Mouse (Mus musculus): ENCODE results near the gene Maml3. TPM values are rescaled to one million over a fixed set of nuclear protein-coding genes. Genes with fewer than 3 reads are reported as not detected.

Maml3 gene
- polyA plus RNA-seq, 1 experiment from 2014 or later, result 5.4 TPM

DNA sequence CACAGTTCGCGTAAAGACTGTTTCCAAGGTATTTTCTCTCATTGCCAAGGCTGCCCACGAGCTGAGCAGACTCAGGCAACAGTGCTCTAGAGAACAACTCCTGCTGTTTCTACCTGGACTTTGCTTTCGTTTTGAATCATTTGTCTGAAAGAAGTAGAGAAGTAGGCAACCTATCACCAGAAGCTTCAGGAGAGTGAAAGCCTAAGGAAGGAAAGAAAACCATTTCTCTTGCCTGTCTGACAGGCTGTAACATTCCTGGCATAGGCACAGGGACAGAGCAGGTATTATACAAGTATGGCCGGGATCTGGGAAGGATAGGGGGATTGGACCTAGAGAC lies 86.8 kb downstream of the Maml3 start:
- Histone ChIP-seq H3K27me3 (no peaks in the 10 kb centered on the region), H3K4me2 (0 out of 2 replicates have a peak overlapping the region, but pooled peaks have one; percentile 51), H3K27ac (no peak overlapping the region), H3K36me3 (no peaks in the 10 kb centered on the region), H3K4me3 (replicated peaks) (no peak overlapping the region), H3K9ac (replicated peaks) (no peak overlapping the region), H3K9me3 (no peaks in the 10 kb centered on the region), H3K4me1 (replicated peaks) (peaks cover 13% of the 10 kb centered on the region)
- WGBS, result 70% methylated on average over 5 of the region's 5 CpGs
- no peak for ATAC-seq (ENCODE audit: insufficient number of reproducible peaks, insufficient read depth, low FRiP score, low TSS enrichment, low read depth)

DNA sequence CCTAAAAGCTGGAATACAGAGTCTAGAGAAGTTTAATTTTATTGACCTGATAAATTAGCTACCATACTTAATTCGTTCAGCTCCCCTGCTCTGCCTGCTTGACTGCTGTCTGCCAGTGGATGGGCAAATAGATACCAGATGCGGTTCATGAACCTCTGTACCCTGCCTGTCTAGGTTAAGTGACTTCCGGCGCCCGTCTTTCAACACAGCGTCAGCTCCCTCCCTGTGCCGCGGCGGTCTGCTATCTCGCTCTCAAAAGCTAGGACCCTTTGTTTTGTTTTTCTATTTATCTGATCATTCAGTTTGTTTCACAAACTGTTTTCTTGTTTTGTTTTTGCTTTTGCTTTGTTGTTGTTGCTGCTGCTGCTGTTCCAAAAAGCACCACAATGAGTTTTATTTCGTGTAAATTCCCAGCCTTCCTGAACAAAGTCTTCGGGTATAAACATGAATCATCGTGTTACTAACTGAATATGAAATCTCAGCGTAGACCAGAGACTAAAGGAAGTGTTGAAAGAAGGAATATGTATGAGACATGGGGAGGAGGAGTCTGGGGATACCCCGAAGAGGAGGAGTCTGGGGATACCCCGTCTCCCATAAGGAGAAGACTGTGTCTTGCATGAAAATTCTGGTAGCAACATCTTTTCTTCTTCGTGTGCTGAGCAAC lies 87.3 kb downstream of the Maml3 start:
- H3K4me2 ChIP-seq, result peak overlapping the region; percentile 51
- H3K4me3 ChIP-seq (replicated peaks), result 0 out of 2 replicates have a peak overlapping the region, but pooled peaks have one; percentile 13
- H3K27me3 ChIP-seq, result no peaks in the 10 kb centered on the region
- ATAC-seq (ENCODE audit: insufficient number of reproducible peaks, insufficient read depth, low FRiP score, low TSS enrichment, low read depth), result no peak
- H3K27ac ChIP-seq, result no peak overlapping the region
- 29% methylated on average over 17 of the region's 17 CpGs for WGBS
- H3K9ac ChIP-seq (replicated peaks), result no peak overlapping the region
- H3K9me3 ChIP-seq, result no peaks in the 10 kb centered on the region
- H3K4me1 ChIP-seq (replicated peaks), result peaks cover 13% of the 10 kb centered on the region
- no peaks in the 10 kb centered on the region for H3K36me3 ChIP-seq

GRCm38 (mm10) chr3:52016178-52016577 lies 88.7 kb downstream of the Maml3 start:
- H3K4me3 ChIP-seq (replicated peaks), result no peak overlapping the region
- H3K9ac ChIP-seq (replicated peaks), result no peak overlapping the region
- H3K9me3 ChIP-seq, result no peaks in the 10 kb centered on the region
- no peak overlapping the region for H3K27ac ChIP-seq
- ATAC-seq (ENCODE audit: insufficient number of reproducible peaks, insufficient read depth, low FRiP score, low TSS enrichment, low read depth), result no peak
- H3K4me2 ChIP-seq, result no peak overlapping the region
- H3K36me3 ChIP-seq, result no peaks in the 10 kb centered on the region
- H3K4me1 ChIP-seq (replicated peaks), result peaks cover 13% of the 10 kb centered on the region
- 96% methylated on average over 3 of the region's 3 CpGs for whole genome bisulfite sequencing
- no peaks in the 10 kb centered on the region for H3K27me3 ChIP-seq

GRCm38 (mm10) chr3:52015556-52015955 lies 89.3 kb downstream of the Maml3 start:
- no peak overlapping the region for H3K4me3 ChIP-seq (replicated peaks)
- 95% methylated on average over 1 of the region's 1 CpGs for WGBS
- ATAC-seq (ENCODE audit: insufficient number of reproducible peaks, insufficient read depth, low FRiP score, low TSS enrichment, low read depth), result no peak

GRCm38 (mm10) chr3:52011032-52011710 lies 93.7 kb downstream of the Maml3 start:
- Histone ChIP-seq H3K36me3 (no peaks in the 10 kb centered on the region), H3K9ac (replicated peaks) (no peak overlapping the region), H3K4me3 (replicated peaks) (no peak overlapping the region), H3K9me3 (no peaks in the 10 kb centered on the region), H3K27ac (no peak overlapping the region), H3K4me2 (no peak overlapping the region), H3K4me1 (replicated peaks) (peaks cover 30% of the 10 kb centered on the region), H3K27me3 (no peaks in the 10 kb centered on the region)
- 67% methylated on average over 9 of the region's 9 CpGs for whole genome bisulfite sequencing
- no peak for ATAC-seq (ENCODE audit: insufficient number of reproducible peaks, insufficient read depth, low FRiP score, low TSS enrichment, low read depth)

More at GRCm38 (mm10) chr3:52015556-52015955, 89.3 kb downstream of the Maml3 start:
- H3K9ac ChIP-seq (replicated peaks), result no peak overlapping the region
- no peak overlapping the region for H3K4me2 ChIP-seq
- H3K36me3 ChIP-seq, result no peaks in the 10 kb centered on the region
- H3K4me1 ChIP-seq (replicated peaks), result peaks cover 17% of the 10 kb centered on the region
- no peak overlapping the region for H3K27ac ChIP-seq
- no peaks in the 10 kb centered on the region for H3K9me3 ChIP-seq
- no peaks in the 10 kb centered on the region for H3K27me3 ChIP-seq

- Histone ChIP-seq H3K36me3 (no peaks in the 10 kb centered on the region), H3K4me2 (no peak overlapping the region), H3K9me3 (no peaks in the 10 kb centered on the region), H3K4me1 (replicated peaks) (peaks cover 30% of the 10 kb centered on the region), H3K27me3 (no peaks in the 10 kb centered on the region), H3K27ac (no peak overlapping the region), H3K9ac (replicated peaks) (no peak overlapping the region), H3K4me3 (replicated peaks) (no peak overlapping the region)
- WGBS, result 26% methylated on average over 6 of the region's 6 CpGs
- no peak for ATAC-seq (ENCODE audit: insufficient number of reproducible peaks, insufficient read depth, low FRiP score, low TSS enrichment, low read depth)
These were observed 95.6 kb downstream of the Maml3 start for GRCm38 (mm10) chr3:52009321-52009720.

DNA sequence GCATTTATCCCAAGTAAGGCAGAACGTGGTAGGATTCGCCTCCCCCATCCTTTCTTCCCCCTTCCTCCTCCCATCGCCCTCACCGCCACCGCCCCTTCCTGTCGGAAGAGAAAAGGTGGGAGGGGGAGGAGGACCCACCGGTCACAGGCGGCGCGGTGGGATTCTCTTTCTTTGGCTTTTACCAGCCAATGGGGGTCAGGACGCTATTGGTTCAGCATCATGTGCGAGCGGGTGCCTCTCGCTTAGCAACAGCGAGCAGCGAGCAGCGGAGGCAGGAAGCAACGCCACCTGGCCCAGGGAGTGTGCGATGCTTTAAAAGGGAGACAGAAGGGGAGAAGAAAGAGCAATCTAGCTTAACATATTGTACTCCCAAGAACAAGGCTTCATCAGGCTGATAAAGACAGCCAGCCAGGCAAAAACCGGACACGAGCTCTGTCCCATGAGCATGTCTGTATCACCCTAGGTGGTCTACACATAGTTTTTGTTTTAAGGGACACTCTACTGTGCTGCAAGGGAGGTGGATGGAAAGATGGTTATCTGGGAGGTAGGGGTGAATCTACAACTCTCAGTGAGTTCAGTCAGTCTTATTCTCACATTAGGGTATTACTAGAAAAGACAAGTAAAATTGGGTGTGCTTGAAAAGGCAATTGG lies 97.1 kb downstream of the Maml3 start:
- peak overlapping the region; percentile 41 for H3K4me3 ChIP-seq (replicated peaks)
- ATAC-seq (ENCODE audit: insufficient number of reproducible peaks, insufficient read depth, low FRiP score, low TSS enrichment, low read depth), result peak; percentile 85
- peak overlapping the region; percentile 62 for H3K27ac ChIP-seq
- peak overlapping the region; percentile 55 for H3K9ac ChIP-seq (replicated peaks)
- under 1% methylated on average over 18 of the region's 21 CpGs for WGBS
- no peaks in the 10 kb centered on the region for H3K27me3 ChIP-seq
- no peaks in the 10 kb centered on the region for H3K36me3 ChIP-seq
- no peaks in the 10 kb centered on the region for H3K9me3 ChIP-seq
- H3K4me2 ChIP-seq, result peak overlapping the region; percentile 71
- peaks cover 30% of the 10 kb centered on the region for H3K4me1 ChIP-seq (replicated peaks)

GRCm38 (mm10) chr3:52006721-52007330 lies 98.0 kb downstream of the Maml3 start:
- no peaks in the 10 kb centered on the region for H3K9me3 ChIP-seq
- peak overlapping the region; percentile 41 for H3K4me3 ChIP-seq (replicated peaks)
- H3K27me3 ChIP-seq, result no peaks in the 10 kb centered on the region
- peak overlapping the region; percentile 62 for H3K27ac ChIP-seq
- peaks cover 30% of the 10 kb centered on the region for H3K4me1 ChIP-seq (replicated peaks)
- H3K4me2 ChIP-seq, result peak overlapping the region; percentile 71
- no peaks in the 10 kb centered on the region for H3K36me3 ChIP-seq
- H3K9ac ChIP-seq (replicated peaks), result peak overlapping the region; percentile 55; the same call in 1 of the 2 replicates
- 41% methylated on average over 9 of the region's 9 CpGs for WGBS
- no peak for ATAC-seq (ENCODE audit: insufficient number of reproducible peaks, insufficient read depth, low FRiP score, low TSS enrichment, low read depth)

- Histone ChIP-seq H3K4me1 (replicated peaks) (peaks cover 15% of the 10 kb centered on the region), H3K27me3 (no peaks in the 10 kb centered on the region), H3K9ac (replicated peaks) (no peak overlapping the region), H3K4me2 (no peak overlapping the region), H3K36me3 (no peaks in the 10 kb centered on the region), H3K9me3 (no peaks in the 10 kb centered on the region), H3K27ac (no peak overlapping the region), H3K4me3 (replicated peaks) (no peak overlapping the region)
- ATAC-seq (ENCODE audit: insufficient number of reproducible peaks, insufficient read depth, low FRiP score, low TSS enrichment, low read depth), result no peak
- WGBS, result 90% methylated on average over 6 of the region's 6 CpGs
These were observed 101.2 kb downstream of the Maml3 start for GRCm38 (mm10) chr3:52003663-52004062.

- H3K36me3 ChIP-seq, result no peaks in the 10 kb centered on the region
- no peaks in the 10 kb centered on the region for H3K9me3 ChIP-seq
- no peak overlapping the region for H3K27ac ChIP-seq
- 95% methylated on average over 9 of the region's 9 CpGs for WGBS
- H3K4me2 ChIP-seq, result no peak overlapping the region
- H3K4me3 ChIP-seq (replicated peaks), result no peak overlapping the region
- ATAC-seq (ENCODE audit: insufficient number of reproducible peaks, insufficient read depth, low FRiP score, low TSS enrichment, low read depth), result no peak
- peaks cover under 1% of the 10 kb centered on the region; the same call in 1 of the 2 replicates for H3K4me1 ChIP-seq (replicated peaks)
- no peaks in the 10 kb centered on the region for H3K27me3 ChIP-seq
- no peak overlapping the region for H3K9ac ChIP-seq (replicated peaks)
These were observed 103.4 kb downstream of the Maml3 start for GRCm38 (mm10) chr3:52001518-52001895.

GRCm38 (mm10) chr3:52000871-52001517 lies 103.9 kb downstream of the Maml3 start:
- Histone ChIP-seq H3K4me3 (replicated peaks) (no peak overlapping the region), H3K27ac (no peak overlapping the region), H3K27me3 (no peaks in the 10 kb centered on the region), H3K9ac (replicated peaks) (no peak overlapping the region), H3K36me3 (no peaks in the 10 kb centered on the region), H3K4me1 (replicated peaks) (no peaks in the 10 kb centered on the region), H3K4me2 (no peak overlapping the region), H3K9me3 (no peaks in the 10 kb centered on the region)
- no peak for ATAC-seq (ENCODE audit: insufficient number of reproducible peaks, insufficient read depth, low FRiP score, low TSS enrichment, low read depth)
- WGBS, result 92% methylated on average over 10 of the region's 10 CpGs

Data from limb, embryonic 12.5 days (tissue).